Mouse (Mus musculus) embryonic stem cell, embryonic (primary cell): ENCODE results near the gene Myrfl.

ENCODE experiments used
- CTCF ChIA-PET, 4 experiments: fragments of 300-600 bp in 2 of 4; fragments of 350-600 bp in 2 of 4; sonication (Branson Sonifier 250); formaldehyde crosslinking; loops; one replicate each; lab custom pipeline; 2022; ENCODE audit warnings: inconsistent platforms in 2 of 4; lab: Charles Lee
- POLR2A ChIA-PET, 4 experiments: fragments of 300-600 bp in 2 of 4; fragments of 350-600 bp in 2 of 4; sonication (Branson Sonifier 250); formaldehyde crosslinking; loops; one replicate each; lab custom pipeline; 2022; ENCODE audit warnings: antibody characterized with exemption in 4 of 4, inconsistent platforms in 1 of 4; lab: Charles Lee

Gene Myrfl

GRCm38 (mm10) chr10:116877436-116877835, 19.3 kb downstream of the Myrfl start:
- ChIA-PET POLR2A (interaction anchor here in 1 of 4 experiments (0.6 kb wide), 1 partner anchor 331 kb away, joined by 3 read pairs; no protein-coding TSS in a partner anchor), CTCF (no interaction called here)

DNA sequence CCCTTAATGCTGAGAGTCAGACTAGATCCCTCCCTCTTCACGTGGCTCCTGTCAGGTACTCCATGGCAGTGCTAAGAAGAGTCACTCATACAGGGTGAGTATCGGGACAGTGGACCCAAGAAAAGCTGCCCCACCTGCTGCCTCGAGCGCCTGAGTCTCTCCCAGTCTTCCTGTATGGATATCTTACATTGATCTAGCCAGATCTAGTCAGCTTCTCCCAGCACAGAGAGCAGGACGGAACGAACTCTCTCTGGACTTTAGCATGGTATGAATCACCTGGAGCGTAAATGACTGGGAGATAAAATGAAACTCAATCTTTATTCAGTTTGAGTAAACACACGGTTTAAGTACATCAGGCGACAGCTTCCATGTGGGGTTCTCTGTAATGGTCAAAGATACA, 22.2 kb downstream of the Myrfl start:
- ChIA-PET CTCF (no interaction called here), POLR2A (no interaction called here)

DNA sequence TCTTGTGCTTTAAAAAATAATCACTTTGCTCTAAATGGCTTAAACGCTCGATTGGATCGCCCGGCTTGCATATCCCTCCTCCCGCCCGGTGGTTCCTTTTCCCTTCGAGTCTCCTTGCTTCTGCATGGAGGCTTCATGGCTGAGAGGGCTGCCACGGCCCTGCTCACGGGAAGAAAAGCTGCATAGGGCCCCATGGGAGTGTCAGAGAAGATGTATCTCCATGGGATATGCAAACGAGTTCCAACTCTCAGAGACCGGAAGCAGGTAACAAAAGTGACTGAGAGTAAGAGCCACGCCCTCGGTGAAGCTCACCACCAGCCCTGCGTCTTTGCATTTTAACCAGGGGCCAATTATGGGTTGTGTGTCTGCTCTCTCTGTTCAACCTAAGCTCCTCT, 24.7 kb downstream of the Myrfl start:
- CTCF ChIA-PET = interaction anchor here in 1 of 4 experiments (0.7 to 1.1 kb wide), 2 partner anchors 22 to 338 kb away, joined by 3 read pairs; no protein-coding TSS in a partner anchor
- POLR2A ChIA-PET = interaction anchor here in 1 of 4 experiments (0.7 kb wide), 2 partner anchors 10 to 1537 kb away, joined by 3 to 6 read pairs; no protein-coding TSS in a partner anchor

DNA sequence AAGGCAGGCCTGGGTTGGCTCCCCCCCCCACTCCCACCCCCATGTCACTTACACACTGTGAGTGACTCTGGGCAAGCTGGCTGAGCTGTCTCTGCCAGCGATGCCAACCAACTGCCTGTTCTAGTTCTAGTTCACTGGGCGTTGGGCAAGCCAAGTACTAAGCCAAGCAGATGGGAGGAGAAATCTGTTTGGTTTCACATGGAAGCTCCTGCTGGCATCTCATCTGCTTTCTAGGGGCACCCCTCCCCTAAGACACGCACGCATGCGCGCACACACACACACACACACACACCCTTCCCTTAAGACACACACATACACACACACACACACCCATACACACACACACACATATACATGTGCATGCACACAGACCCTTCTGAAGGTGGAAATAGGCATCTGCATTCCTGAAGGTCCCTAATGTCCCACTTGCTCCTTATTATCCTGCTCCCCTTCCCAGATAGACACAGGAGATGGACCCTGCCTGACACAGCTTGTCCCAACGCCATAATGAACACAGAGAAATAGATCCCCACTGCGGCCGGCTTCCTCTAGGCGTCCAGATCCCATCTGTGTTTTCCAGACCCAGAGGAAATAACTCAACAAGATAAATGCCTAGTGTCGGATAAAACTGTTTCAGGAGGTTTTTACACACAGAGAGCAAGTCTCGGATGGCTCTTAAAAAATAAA, 25.2 kb downstream of the Myrfl start:
- POLR2A ChIA-PET = interaction anchor here in 2 of 4 experiments (0.5 to 0.7 kb wide), 2 partner anchors 430 to 1536 kb away, joined by 3 to 6 read pairs; no protein-coding TSS in a partner anchor

GRCm38 (mm10) chr10:116870819-116871218, 25.9 kb downstream of the Myrfl start:
- ChIA-PET POLR2A (no interaction called here), CTCF (no interaction called here)

More for the DNA sequence above, 25.2 kb downstream of the Myrfl start:
- CTCF ChIA-PET = interaction anchor here in 1 of 4 experiments (1.1 kb wide), 1 partner anchor 22 kb away, joined by 3 read pairs; no protein-coding TSS in a partner anchor

- CTCF ChIA-PET = interaction anchor here (0.5 to 1.4 kb wide), 4 partner anchors 31 to 1489 kb away, joined by 3 to 10 read pairs (median 4); no protein-coding TSS in a partner anchor
Observed at GRCm38 (mm10) chr10:116853159-116853845, 43.4 kb downstream of the Myrfl start.

GRCm38 (mm10) chr10:116848749-116849473, 47.8 kb downstream of the Myrfl start:
- ChIA-PET CTCF (interaction anchor here (0.5 to 1.6 kb wide), 18 partner anchors 9 to 641 kb away, joined by 3 to 6 read pairs (median 3); no protein-coding TSS in a partner anchor), POLR2A (no interaction called here)

More at GRCm38 (mm10) chr10:116853159-116853845, 43.4 kb downstream of the Myrfl start:
- POLR2A ChIA-PET = interaction anchor here in 2 of 4 experiments (0.6 to 0.7 kb wide), 3 partner anchors 36 to 412 kb away, joined by 3 to 11 read pairs (median 4); no protein-coding TSS in a partner anchor

DNA sequence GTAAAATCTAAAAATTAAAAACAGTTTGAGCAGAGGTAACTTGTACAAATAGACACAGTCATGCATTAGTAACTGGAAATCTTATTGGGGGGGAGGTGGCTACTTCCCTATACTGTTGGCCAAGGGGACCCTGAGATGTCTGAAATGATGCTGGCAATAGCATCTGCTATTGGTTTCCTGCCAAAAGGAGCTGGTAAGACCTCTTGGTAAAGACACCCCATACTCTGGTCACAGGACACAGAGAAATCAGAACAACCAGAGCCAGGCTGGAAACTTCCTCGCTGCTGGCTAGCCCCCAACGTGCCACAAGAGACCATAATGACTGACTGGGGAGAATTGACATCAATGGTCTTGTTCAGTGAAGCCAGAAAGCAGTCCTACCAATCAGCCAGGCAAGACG, 55.2 kb downstream of the Myrfl start:
- ChIA-PET POLR2A (interaction anchor here in 1 of 4 experiments (0.6 kb wide), 1 partner anchor 280 kb away, joined by 3 read pairs; no protein-coding TSS in a partner anchor), CTCF (no interaction called here)

DNA sequence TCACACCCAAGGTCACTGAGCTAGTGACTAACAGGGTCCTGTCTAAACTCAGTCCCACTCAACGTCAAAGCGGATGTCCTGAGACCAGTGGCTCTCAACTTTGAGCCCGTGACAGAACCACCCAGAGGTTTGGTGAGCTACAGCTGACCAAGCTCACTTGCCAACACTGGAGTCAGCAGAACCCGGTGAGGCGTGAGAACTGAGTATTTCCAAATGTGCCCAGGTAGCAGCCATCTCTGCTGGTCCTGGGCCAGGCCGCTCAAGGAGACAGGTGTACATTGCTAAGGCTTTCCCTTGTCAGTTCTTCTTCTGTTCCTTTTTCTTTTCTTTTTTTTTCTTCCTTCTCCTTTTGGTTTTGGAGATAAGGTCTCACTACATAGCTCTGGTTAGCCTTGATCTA, 66.0 kb downstream of the Myrfl start:
- CTCF ChIA-PET = no interaction called here
- POLR2A ChIA-PET = interaction anchor here in 1 of 4 experiments (0.6 kb wide), 1 partner anchor 134 kb away, joined by 3 read pairs; no protein-coding TSS in a partner anchor

DNA sequence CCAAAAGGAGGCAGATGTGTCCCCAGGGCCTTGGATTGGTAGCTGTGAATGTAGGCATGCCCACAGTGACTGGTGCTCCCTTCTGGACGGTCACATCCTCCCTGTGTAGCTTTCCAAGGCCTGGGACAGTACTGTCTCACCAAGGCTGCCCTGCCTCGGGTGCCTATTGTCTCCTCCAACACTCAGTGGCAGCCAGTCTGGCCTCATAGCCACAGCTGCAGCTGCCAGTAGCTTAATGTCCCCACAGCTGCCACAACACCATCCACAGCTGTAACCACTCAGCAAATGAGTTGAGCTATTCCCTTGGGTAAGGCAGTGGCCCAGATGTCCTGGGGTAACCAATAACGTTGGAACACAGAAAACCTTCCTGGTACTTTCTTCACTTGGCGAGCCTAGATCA, 68.6 kb downstream of the Myrfl start:
- ChIA-PET CTCF (interaction anchor here in 2 of 4 experiments (0.6 to 1.2 kb wide), 2 partner anchors 21 to 1914 kb away, joined by 4 to 5 read pairs; no protein-coding TSS in a partner anchor), POLR2A (interaction anchor here in 1 of 4 experiments (0.9 to 1.6 kb wide), 2 partner anchors 12 to 271 kb away, joined by 3 read pairs; no protein-coding TSS in a partner anchor)

- CTCF ChIA-PET = interaction anchor here in 1 of 4 experiments (1.2 kb wide), 1 partner anchor 22 kb away, joined by 5 read pairs; no protein-coding TSS in a partner anchor
Observed at GRCm38 (mm10) chr10:116827306-116827705, 69.4 kb downstream of the Myrfl start.

GRCm38 (mm10) chr10:116815311-116816060, 81.2 kb downstream of the Myrfl start:
- POLR2A ChIA-PET = interaction anchor here in 1 of 4 experiments (0.6 to 1.2 kb wide), 4 partner anchors 12 to 239 kb away, joined by 3 to 4 read pairs (median 4); no protein-coding TSS in a partner anchor
- CTCF ChIA-PET = interaction anchor here in 1 of 4 experiments (0.6 kb wide), 1 partner anchor 94 kb away, joined by 3 read pairs; no protein-coding TSS in a partner anchor

More at GRCm38 (mm10) chr10:116827306-116827705, 69.4 kb downstream of the Myrfl start:
- POLR2A ChIA-PET = interaction anchor here in 2 of 4 experiments (0.6 to 1.6 kb wide), 3 partner anchors 11 to 406 kb away, joined by 3 to 4 read pairs (median 3); no protein-coding TSS in a partner anchor

DNA sequence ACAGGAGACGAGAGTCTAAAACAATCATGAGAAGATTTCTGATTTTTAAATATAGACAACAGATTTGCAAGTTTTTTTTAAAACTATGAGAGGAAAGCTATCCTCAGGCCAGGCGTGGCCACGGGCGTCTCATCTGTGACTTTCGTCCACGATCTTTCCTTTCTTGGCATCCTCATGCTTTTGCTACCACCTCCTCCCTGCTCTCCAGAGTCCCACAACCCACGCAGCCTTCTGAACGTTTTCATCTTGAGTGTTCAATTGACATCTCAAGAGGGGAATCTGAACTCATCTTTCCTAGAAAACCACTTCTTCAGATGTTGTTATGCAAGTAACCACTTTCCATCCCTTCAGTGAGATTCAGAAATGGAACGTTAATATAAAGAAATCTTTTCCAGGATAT, 83.6 kb downstream of the Myrfl start:
- POLR2A ChIA-PET = no interaction called here

GRCm38 (mm10) chr10:116810738-116811137, 86.0 kb downstream of the Myrfl start:
- CTCF ChIA-PET = interaction anchor here in 3 of 4 experiments (0.6 to 1.4 kb wide), 5 partner anchors 22 to 111 kb away, joined by 3 to 15 read pairs (median 6); no protein-coding TSS in a partner anchor

More for the DNA sequence above, 83.6 kb downstream of the Myrfl start:
- CTCF ChIA-PET = interaction anchor here in 1 of 4 experiments (0.6 kb wide), 1 partner anchor 62 kb away, joined by 3 read pairs; no protein-coding TSS in a partner anchor

DNA sequence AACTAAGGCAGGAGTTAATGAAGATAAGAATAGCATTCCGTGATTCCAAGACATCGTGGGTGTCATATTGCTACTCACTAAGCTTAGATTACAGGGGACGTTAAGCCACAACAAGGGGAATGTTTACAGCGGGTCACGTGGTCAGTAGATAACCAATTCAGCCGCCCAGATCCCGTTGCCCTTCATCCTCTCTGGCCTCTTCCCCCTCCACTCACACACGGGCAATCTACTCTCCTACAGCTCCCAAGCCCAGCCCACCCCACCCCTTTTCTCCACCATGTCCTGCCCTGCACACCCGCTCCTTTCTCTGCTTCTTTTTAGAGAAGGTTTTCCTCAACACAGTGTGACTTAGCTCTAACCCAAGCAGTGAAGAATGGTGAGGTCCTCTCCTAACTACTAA, 87.3 kb downstream of the Myrfl start:
- CTCF ChIA-PET = interaction anchor here in 2 of 4 experiments (0.6 to 1.3 kb wide), 3 partner anchors 21 to 114 kb away, joined by 3 read pairs; no protein-coding TSS in a partner anchor
- POLR2A ChIA-PET = interaction anchor here in 3 of 4 experiments (0.6 to 1.6 kb wide), 9 partner anchors 8 to 318 kb away, joined by 3 to 7 read pairs (median 3); no protein-coding TSS in a partner anchor

More at GRCm38 (mm10) chr10:116810738-116811137, 86.0 kb downstream of the Myrfl start:
- POLR2A ChIA-PET = interaction anchor here (0.5 to 1.4 kb wide), 9 partner anchors 10 to 1310 kb away, joined by 3 to 5 read pairs (median 4); no protein-coding TSS in a partner anchor

DNA sequence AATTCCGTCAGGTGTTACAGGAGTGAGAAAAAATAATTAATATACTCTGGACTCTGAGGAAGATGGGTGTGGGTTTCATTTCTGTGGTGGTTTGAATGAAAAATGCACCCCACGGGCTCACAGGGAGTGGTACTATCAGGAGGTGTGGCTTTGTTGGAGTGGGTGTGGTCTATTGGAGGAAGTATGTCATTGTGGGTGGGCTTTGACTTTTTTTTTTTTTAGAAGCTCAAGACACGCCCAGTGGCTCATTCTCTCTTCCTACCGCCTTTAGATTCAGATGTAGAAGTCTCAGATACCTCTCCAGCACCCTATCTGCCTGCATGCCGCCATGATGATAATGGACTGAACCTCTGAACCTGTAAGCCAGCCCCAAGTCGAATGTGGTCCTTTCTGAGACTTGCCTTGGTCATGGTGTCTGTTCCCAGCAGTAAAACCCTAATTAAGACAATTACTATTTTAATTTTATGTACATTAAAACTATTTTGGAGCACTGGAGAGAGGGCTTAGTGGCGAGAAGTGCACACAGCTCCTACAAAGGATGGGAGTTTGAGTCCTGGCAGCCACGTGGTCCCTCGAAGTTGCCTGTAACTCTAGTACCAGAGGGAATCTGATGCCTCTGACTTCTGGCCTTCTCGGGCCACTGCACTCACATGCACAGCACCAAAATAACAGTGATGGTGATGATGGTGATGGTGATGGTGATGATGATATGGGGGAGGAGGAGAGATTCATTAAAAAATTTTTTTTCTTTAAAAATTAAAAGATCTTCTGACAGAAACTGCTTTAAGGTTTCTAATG, 88.0 kb downstream of the Myrfl start:
- ChIA-PET CTCF (interaction anchor here (0.6 to 1.3 kb wide), 9 partner anchors 20 to 1568 kb away, joined by 3 to 4 read pairs (median 3); no protein-coding TSS in a partner anchor), POLR2A (interaction anchor here (0.6 to 1.8 kb wide), 18 partner anchors 8 to 744 kb away, joined by 3 to 7 read pairs (median 3); partner anchors contain the start of genes Cct2 (in 1 of the 4) and Yeats4 (in 1 of the 4))
